Comparison of ENCODE assay signal across 15 mouse cellular contexts in genomic region chr2:173439031-173439430, GRCm38 (mm10).
A peak's percentile ranks its signal among the peaks of the same experiment; 100 is the strongest.
DNase-seq lines count a peak whose midpoint lies in the region; ATAC-seq lines count a peak whose summit lies in the region.
"Had no signal": no experiment of that assay in that cellular context is flagged by ENCODE, and none has a peak within 500 bp of the region (broad histone marks: within the 10 kb centered on the region; RNA-seq: fewer than 3 reads in every experiment).

No protein-coding gene starts in this region.

- no peak overlapping the region for H3K4me2 ChIP-seq in hindbrain, embryonic 12.5 days (replicated peaks)
- no peak overlapping the region for H3K4me2 ChIP-seq in limb, embryonic 12.5 days
- H3K4me2 ChIP-seq: lung, embryonic 14.5 days had no signal

- DNase-seq in hindbrain, embryonic 10.5 days (ENCODE audit: low spot score): no peak
- DNase-seq in limb, embryonic 10.5 days (ENCODE audit: low spot score): no peak
- peak; percentile 43 for DNase-seq in brain, adult 2 months (ENCODE audit: low read depth, low spot score)
- peak; percentile 22 for DNase-seq in heart, adult 8-10 months (ENCODE audit: low spot score)
- DNase-seq in neural tube, embryonic 10.5 days (ENCODE audit: extremely low spot score, low spot score): no peak
- DNase-seq: adrenal gland, postnatal 36 days; cerebellum, adult 11-12 months; gastrocnemius, postnatal 36 days; liver; lung, embryonic 14.5 days had no signal

- no peaks in the 10 kb centered on the region for H3K36me3 ChIP-seq in hindbrain, embryonic 10.5 days
- no peaks in the 10 kb centered on the region for H3K36me3 ChIP-seq in hindbrain, embryonic 12.5 days
- H3K36me3 ChIP-seq in limb, embryonic 12.5 days: no peaks in the 10 kb centered on the region
- no peaks in the 10 kb centered on the region for H3K36me3 ChIP-seq in limb, embryonic 10.5 days

- no peak for ATAC-seq in hindbrain, embryonic 12.5 days (ENCODE audit: low FRiP score)
- no peak for ATAC-seq in limb, embryonic 12.5 days (ENCODE audit: insufficient number of reproducible peaks, insufficient read depth, low FRiP score, low TSS enrichment, low read depth)
- ATAC-seq in megakaryocyte-erythroid progenitor cell, adult 5-6 weeks (replicated peaks; ENCODE audit: low FRiP score, low TSS enrichment, poor library complexity, severe bottlenecking): no peak
- ATAC-seq: forebrain, embryonic 16.5 days had no signal

- 0 out of 2 replicates have a peak overlapping the region, but pooled peaks have one; percentile 6 for H3K27ac ChIP-seq in hindbrain, embryonic 10.5 days
- H3K27ac ChIP-seq in hindbrain, embryonic 12.5 days: no peak overlapping the region
- H3K27ac ChIP-seq in limb, embryonic 12.5 days: peak overlapping the region; percentile 12
- H3K27ac ChIP-seq in limb, embryonic 10.5 days: no peak overlapping the region
- H3K27ac ChIP-seq: layer of hippocampus, adult 2 months had no signal

- H3K4me1 ChIP-seq in hindbrain, embryonic 10.5 days (replicated peaks): peaks cover 38% of the 10 kb centered on the region
- H3K4me1 ChIP-seq in hindbrain, embryonic 12.5 days: peaks cover 32% of the 10 kb centered on the region
- H3K4me1 ChIP-seq in limb, embryonic 12.5 days (replicated peaks): peaks cover 8% of the 10 kb centered on the region
- H3K4me1 ChIP-seq in limb, embryonic 10.5 days: peaks cover 11% of the 10 kb centered on the region

- no peaks in the 10 kb centered on the region for H3K9me3 ChIP-seq in hindbrain, embryonic 10.5 days
- H3K9me3 ChIP-seq in hindbrain, embryonic 12.5 days (replicated peaks): no peaks in the 10 kb centered on the region; the same call in 1 of the 2 replicates
- H3K9me3 ChIP-seq in limb, embryonic 12.5 days: no peaks in the 10 kb centered on the region
- no peaks in the 10 kb centered on the region for H3K9me3 ChIP-seq in limb, embryonic 10.5 days (replicated peaks)

- H3K4me3 ChIP-seq in hindbrain, embryonic 10.5 days: no peak overlapping the region
- H3K4me3 ChIP-seq in hindbrain, embryonic 12.5 days: no peak overlapping the region
- no peak overlapping the region for H3K4me3 ChIP-seq in limb, embryonic 12.5 days (replicated peaks)
- no peak overlapping the region for H3K4me3 ChIP-seq in limb, embryonic 10.5 days
- H3K4me3 ChIP-seq: layer of hippocampus, adult 2 months had no signal

- no peaks in the 10 kb centered on the region for H3K27me3 ChIP-seq in hindbrain, embryonic 10.5 days (ENCODE audit: insufficient read depth, poor library complexity, severe bottlenecking)
- no peaks in the 10 kb centered on the region for H3K27me3 ChIP-seq in hindbrain, embryonic 12.5 days
- 0 out of 2 replicates have a peak, but pooled peaks cover 7% of the 10 kb centered on the region for H3K27me3 ChIP-seq in limb, embryonic 12.5 days
- H3K27me3 ChIP-seq in limb, embryonic 10.5 days (ENCODE audit: low read depth, poor library complexity, severe bottlenecking): 0 out of 2 replicates have a peak, but pooled peaks cover 2% of the 10 kb centered on the region

- WGBS in hindbrain, embryonic 10.5 days: 78% methylated on average over 9 of the region's 9 CpGs
- WGBS in hindbrain, embryonic 12.5 days: 77% methylated on average over 9 of the region's 9 CpGs
- 53% methylated on average over 9 of the region's 9 CpGs for WGBS in limb, embryonic 12.5 days
- WGBS in limb, embryonic 10.5 days: 74% methylated on average over 9 of the region's 9 CpGs

- no peak overlapping the region for H3K9ac ChIP-seq in hindbrain, embryonic 12.5 days
- no peak overlapping the region for H3K9ac ChIP-seq in limb, embryonic 12.5 days (replicated peaks)
- H3K9ac ChIP-seq: lung, embryonic 14.5 days had no signal

Comparison
In these comparisons a context has a peak if more than half of its experiments do, and no peak if none do; other contexts are left out.
1. H3K27ac ChIP-seq: peak in hindbrain, embryonic 10.5 days (single experiment) and limb, embryonic 12.5 days (single experiment); none in hindbrain, embryonic 12.5 days (single experiment) and limb, embryonic 10.5 days (single experiment).
2. DNase-seq: peak in brain, adult 2 months (single experiment) and heart, adult 8-10 months (single experiment); none in hindbrain, embryonic 10.5 days (single experiment), limb, embryonic 10.5 days (single experiment) and neural tube, embryonic 10.5 days (single experiment).